26 mouse cellular contexts compared by ENCODE assay signal in genomic region chr1:189115914-189116313, GRCm38 (mm10).
DNase-seq lines count a peak whose midpoint lies in the region; ATAC-seq lines count a peak whose summit lies in the region.
"Had no signal": no experiment of that assay in that cellular context is flagged by ENCODE, and none has a peak within 500 bp of the region (broad histone marks: within the 10 kb centered on the region; RNA-seq: fewer than 3 reads in every experiment).

No protein-coding gene starts in this region.

- peak; percentile 80 for ATAC-seq in kidney, embryonic 14.5 days (ENCODE audit: low FRiP score, low TSS enrichment)
- peak; percentile 71; the same call in 1 of the 2 replicates for ATAC-seq in stomach, embryonic 16.5 days (ENCODE audit: insufficient read depth, low FRiP score)
- ATAC-seq: forebrain, embryonic 13.5 days; hindbrain, postnatal 0 days; liver, embryonic 12.5 days; liver, postnatal 0 days; Patski had no signal

- no peak overlapping the region for H3K4me2 ChIP-seq in kidney, embryonic 14.5 days (replicated peaks; ENCODE audit: low read depth, low read length)
- H3K4me2 ChIP-seq in stomach, embryonic 16.5 days (ENCODE audit: low read depth, low read length) = no peak overlapping the region
- H3K4me2 ChIP-seq: embryonic facial prominence, embryonic 15.5 days; forebrain, embryonic 13.5 days; heart, embryonic 11.5 days; hindbrain, embryonic 12.5 days; liver, embryonic 12.5 days had no signal

- no peak overlapping the region for H3K4me3 ChIP-seq in kidney, embryonic 14.5 days (ENCODE audit: low read length)
- H3K4me3 ChIP-seq in stomach, embryonic 16.5 days (replicated peaks; ENCODE audit: low read length) = no peak overlapping the region
- H3K4me3 ChIP-seq: embryonic facial prominence, embryonic 10.5 days; embryonic facial prominence, embryonic 15.5 days; forebrain, embryonic 13.5 days; hindbrain, embryonic 12.5 days; liver, embryonic 12.5 days had no signal

- H3K36me3 ChIP-seq in kidney, embryonic 14.5 days (ENCODE audit: control insufficient read depth, insufficient read depth, low read length) = no peaks in the 10 kb centered on the region
- no peaks in the 10 kb centered on the region for H3K36me3 ChIP-seq in stomach, embryonic 16.5 days (ENCODE audit: control insufficient read depth, insufficient read depth, low read length)
- H3K36me3 ChIP-seq: embryonic facial prominence, embryonic 10.5 days; embryonic facial prominence, embryonic 15.5 days; hindbrain, embryonic 12.5 days; liver, embryonic 12.5 days had no signal

- H3K4me1 ChIP-seq in kidney, embryonic 14.5 days (ENCODE audit: control insufficient read depth, insufficient read depth, low read length) = no peaks in the 10 kb centered on the region
- H3K4me1 ChIP-seq in stomach, embryonic 16.5 days (ENCODE audit: control insufficient read depth, insufficient read depth, low read length) = no peaks in the 10 kb centered on the region
- H3K4me1 ChIP-seq: embryonic facial prominence, embryonic 15.5 days; hindbrain, embryonic 12.5 days; liver, embryonic 12.5 days had no signal

- no peak overlapping the region for H3K27ac ChIP-seq in kidney, embryonic 14.5 days (ENCODE audit: low read depth, low read length)
- no peak overlapping the region; the same call in 1 of the 2 replicates for H3K27ac ChIP-seq in stomach, embryonic 16.5 days (ENCODE audit: low read length)
- H3K27ac ChIP-seq: embryonic facial prominence, embryonic 10.5 days; embryonic facial prominence, embryonic 15.5 days; forebrain, embryonic 13.5 days; hindbrain, embryonic 12.5 days; liver, embryonic 12.5 days had no signal

- H3K9me3 ChIP-seq in kidney, embryonic 14.5 days (ENCODE audit: control insufficient read depth, low read length) = no peaks in the 10 kb centered on the region
- H3K9me3 ChIP-seq in stomach, embryonic 16.5 days (replicated peaks; ENCODE audit: control insufficient read depth, low read length) = no peaks in the 10 kb centered on the region
- H3K9me3 ChIP-seq: embryonic facial prominence, embryonic 10.5 days; embryonic facial prominence, embryonic 15.5 days; forebrain, embryonic 13.5 days; hindbrain, embryonic 12.5 days; liver, embryonic 12.5 days had no signal

- no peak overlapping the region for H3K9ac ChIP-seq in kidney, embryonic 14.5 days (ENCODE audit: low read depth, low read length)
- no peak overlapping the region for H3K9ac ChIP-seq in stomach, embryonic 16.5 days (ENCODE audit: low read length)
- H3K9ac ChIP-seq: embryonic facial prominence, embryonic 15.5 days; forebrain, embryonic 13.5 days; hindbrain, embryonic 12.5 days; liver, embryonic 12.5 days; liver, postnatal 0 days had no signal

- WGBS in kidney, embryonic 14.5 days = 45% methylated on average over 8 of the region's 8 CpGs
- 53% methylated on average over 8 of the region's 8 CpGs for WGBS in stomach, embryonic 16.5 days

- no peaks in the 10 kb centered on the region for H3K27me3 ChIP-seq in kidney, embryonic 14.5 days (ENCODE audit: control insufficient read depth, insufficient read depth, low read length)
- no peaks in the 10 kb centered on the region for H3K27me3 ChIP-seq in stomach, embryonic 16.5 days (ENCODE audit: control insufficient read depth, insufficient read depth, low read length)
- H3K27me3 ChIP-seq: embryonic facial prominence, embryonic 15.5 days; forebrain, embryonic 13.5 days; hindbrain, embryonic 12.5 days; liver, embryonic 12.5 days had no signal

- DNase-seq in kidney, adult 9 months = no peak
- DNase-seq in kidney, postnatal 14 days = peak; percentile 7
- DNase-seq in kidney, adult 11 months = no peak
- peak; percentile 21 for DNase-seq in lung, postnatal 10 days
- no peak for DNase-seq in lung, adult 18-20 months
- no peak for DNase-seq in urinary bladder, adult 2 months (ENCODE audit: low spot score)
- DNase-seq: adrenal gland, postnatal 10 days; cerebellum, adult 8-10 months; gastrocnemius, postnatal 10 days; heart, postnatal 36 days; liver, postnatal 0 days; midbrain, embryonic 14.5 days; retina, postnatal 1 day; right cerebral cortex, postnatal 14 days; thymus, adult 2 months; thymus, postnatal 36 days had no signal

Comparison
In these comparisons a context has a peak if more than half of its experiments do, and no peak if none do; other contexts are left out.
1. DNase-seq: peak in kidney, postnatal 14 days (single experiment) and lung, postnatal 10 days (single experiment); none in kidney, adult 9 months (single experiment), kidney, adult 11 months (single experiment), lung, adult 18-20 months (0 of 2) and urinary bladder, adult 2 months (single experiment).